ENCODE assay signal across 22 mouse cellular contexts in the genomic region with DNA sequence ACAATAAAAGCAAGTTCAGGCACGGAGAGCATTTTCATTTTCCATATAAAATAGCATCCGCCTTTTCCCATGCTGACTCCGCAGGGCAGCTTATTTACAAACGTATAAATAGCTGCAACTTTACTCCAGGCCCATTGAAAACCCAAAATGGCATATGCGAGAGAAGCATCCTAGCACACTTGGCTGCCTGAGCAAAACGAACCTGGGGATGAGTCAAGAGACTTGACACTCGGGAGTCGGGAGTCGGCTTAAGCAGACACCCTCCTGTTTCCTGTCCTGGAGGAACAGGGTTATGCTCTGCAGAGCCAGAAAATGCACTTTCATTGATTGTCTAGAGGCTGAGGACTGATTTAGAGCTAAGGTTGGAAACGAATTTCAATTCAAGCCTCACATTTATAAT. TPM values are rescaled to one million over a fixed set of nuclear protein-coding genes. Genes with fewer than 3 reads are reported as not detected.
DNase-seq lines count a peak whose midpoint lies in the region; ATAC-seq and TF ChIP-seq lines count a peak whose summit lies in the region.
"Had no signal": no experiment of that assay in that cellular context is flagged by ENCODE, and none has a peak within 500 bp of the region (broad histone marks: within the 10 kb centered on the region; RNA-seq: fewer than 3 reads in every experiment).

No protein-coding gene starts in this region.

- H3K4me3 ChIP-seq in midbrain, embryonic 14.5 days (replicated peaks; ENCODE audit: low read depth, low read length): no peak overlapping the region
- H3K4me3 ChIP-seq in midbrain, embryonic 10.5 days: no peak overlapping the region
- H3K4me3 ChIP-seq in limb, embryonic 14.5 days (replicated peaks; ENCODE audit: low read length): no peak overlapping the region
- H3K4me3 ChIP-seq in midbrain, postnatal 0 days (ENCODE audit: low read depth, low read length): no peak overlapping the region
- H3K4me3 ChIP-seq: embryonic facial prominence, embryonic 12.5 days; heart, embryonic 10.5 days; hindbrain, embryonic 10.5 days; midbrain, embryonic 12.5 days had no signal

- no peak overlapping the region for H3K9ac ChIP-seq in midbrain, embryonic 14.5 days (replicated peaks; ENCODE audit: low read length)
- H3K9ac ChIP-seq in limb, embryonic 14.5 days (ENCODE audit: low read depth, low read length, severe bottlenecking): no peak overlapping the region
- H3K9ac ChIP-seq in midbrain, postnatal 0 days (replicated peaks; ENCODE audit: low read length, poor library complexity, severe bottlenecking): no peak overlapping the region
- H3K9ac ChIP-seq: embryonic facial prominence, embryonic 12.5 days; midbrain, embryonic 12.5 days had no signal

- H3K36me3 ChIP-seq in midbrain, embryonic 14.5 days (ENCODE audit: control insufficient read depth, insufficient read depth, low read length): no peaks in the 10 kb centered on the region
- no peaks in the 10 kb centered on the region for H3K36me3 ChIP-seq in midbrain, embryonic 10.5 days
- H3K36me3 ChIP-seq in limb, embryonic 14.5 days (ENCODE audit: control insufficient read depth, insufficient read depth, low read length): no peaks in the 10 kb centered on the region
- no peaks in the 10 kb centered on the region for H3K36me3 ChIP-seq in midbrain, postnatal 0 days (ENCODE audit: insufficient read depth, low read length)
- H3K36me3 ChIP-seq: embryonic facial prominence, embryonic 12.5 days; heart, embryonic 10.5 days; hindbrain, embryonic 10.5 days; midbrain, embryonic 12.5 days had no signal

- no peak for TF ChIP-seq POLR2A in limb, embryonic 14.5 days (IDR thresholded peaks at IDR 0.05; ENCODE audit: borderline replicate concordance, extremely low read depth, insufficient read depth, insufficient read length)

- ATAC-seq in midbrain, embryonic 14.5 days (ENCODE audit: low FRiP score, low TSS enrichment): no peak
- no peak for ATAC-seq in limb, embryonic 14.5 days (ENCODE audit: low FRiP score, low read depth)
- ATAC-seq in midbrain, postnatal 0 days (ENCODE audit: low FRiP score): no peak
- ATAC-seq: hindbrain, postnatal 0 days; intestine, postnatal 0 days had no signal

- no peaks in the 10 kb centered on the region for H3K4me1 ChIP-seq in midbrain, embryonic 14.5 days (ENCODE audit: control insufficient read depth, insufficient read depth, low read length)
- peaks cover 4% of the 10 kb centered on the region; the same call in 1 of the 2 replicates for H3K4me1 ChIP-seq in midbrain, embryonic 10.5 days
- peaks cover 3% of the 10 kb centered on the region; the same call in 1 of the 2 replicates for H3K4me1 ChIP-seq in limb, embryonic 14.5 days (ENCODE audit: control insufficient read depth, insufficient read depth, low read length)
- no peaks in the 10 kb centered on the region for H3K4me1 ChIP-seq in midbrain, postnatal 0 days (ENCODE audit: insufficient read depth, low read length)
- H3K4me1 ChIP-seq: heart, embryonic 10.5 days; midbrain, embryonic 12.5 days had no signal

- DNase-seq in cerebellum, postnatal 25 days: peak; percentile 30 to 42
- DNase-seq in cerebellum, adult 8-10 months: no peak
- DNase-seq in midbrain, embryonic 14.5 days: peak; percentile 25
- DNase-seq in midbrain, embryonic 10.5 days (ENCODE audit: low spot score): no peak
- DNase-seq in limb, embryonic 14.5 days (ENCODE audit: low spot score): peak; percentile 6
- DNase-seq in midbrain, postnatal 0 days (ENCODE audit: low spot score): no peak
- DNase-seq in yolk sac, embryonic 10.5 days (ENCODE audit: low spot score): no peak
- DNase-seq in layer of hippocampus, postnatal 36 days: no peak
- DNase-seq: adrenal gland, adult 2 months; kidney, postnatal 36 days; right cerebral cortex, postnatal 14 days; spleen, adult 18-20 months had no signal

- H3K27me3 ChIP-seq in midbrain, embryonic 14.5 days (ENCODE audit: control insufficient read depth, insufficient read depth, low read length): no peaks in the 10 kb centered on the region
- H3K27me3 ChIP-seq in midbrain, embryonic 10.5 days (ENCODE audit: low read depth, poor library complexity, severe bottlenecking): no peaks in the 10 kb centered on the region
- H3K27me3 ChIP-seq in limb, embryonic 14.5 days (ENCODE audit: control insufficient read depth, insufficient read depth, low read length): no peaks in the 10 kb centered on the region
- no peaks in the 10 kb centered on the region for H3K27me3 ChIP-seq in midbrain, postnatal 0 days (ENCODE audit: insufficient read depth, low read length)
- H3K27me3 ChIP-seq: embryonic facial prominence, embryonic 12.5 days; midbrain, embryonic 12.5 days had no signal

- no peak overlapping the region for H3K27ac ChIP-seq in midbrain, embryonic 14.5 days (replicated peaks; ENCODE audit: low read depth, low read length)
- H3K27ac ChIP-seq in midbrain, embryonic 10.5 days (replicated peaks): no peak overlapping the region
- no peak overlapping the region for H3K27ac ChIP-seq in limb, embryonic 14.5 days (replicated peaks; ENCODE audit: low read depth, low read length)
- H3K27ac ChIP-seq in midbrain, postnatal 0 days (ENCODE audit: low read depth, low read length): no peak overlapping the region
- H3K27ac ChIP-seq: embryonic facial prominence, embryonic 12.5 days; heart, embryonic 10.5 days; hindbrain, embryonic 10.5 days; hindbrain, postnatal 0 days; midbrain, embryonic 12.5 days had no signal

- H3K4me2 ChIP-seq in midbrain, embryonic 14.5 days (ENCODE audit: low read length): no peak overlapping the region
- no peak overlapping the region; the same call in 1 of the 2 replicates for H3K4me2 ChIP-seq in limb, embryonic 14.5 days (replicated peaks; ENCODE audit: low read depth, low read length, severe bottlenecking)
- H3K4me2 ChIP-seq in midbrain, postnatal 0 days (ENCODE audit: low read depth, low read length, poor library complexity, severe bottlenecking): peak overlapping the region; percentile 22; the same call in 1 of the 2 replicates
- H3K4me2 ChIP-seq: embryonic facial prominence, embryonic 12.5 days; midbrain, embryonic 12.5 days had no signal

- WGBS in midbrain, embryonic 14.5 days: 46% methylated on average over 10 of the region's 10 CpGs
- WGBS in midbrain, embryonic 10.5 days: 62% methylated on average over 10 of the region's 10 CpGs
- WGBS in limb, embryonic 14.5 days: 44% methylated on average over 10 of the region's 10 CpGs
- 44% methylated on average over 10 of the region's 10 CpGs for WGBS in midbrain, postnatal 0 days

- no peak for TF ChIP-seq CTCF in midbrain, postnatal 0 days (IDR thresholded peaks at IDR 0.05)

- no peaks in the 10 kb centered on the region for H3K9me3 ChIP-seq in midbrain, embryonic 14.5 days (ENCODE audit: control insufficient read depth, low read length)
- H3K9me3 ChIP-seq in midbrain, embryonic 10.5 days (replicated peaks): no peaks in the 10 kb centered on the region
- no peaks in the 10 kb centered on the region for H3K9me3 ChIP-seq in limb, embryonic 14.5 days (ENCODE audit: control insufficient read depth, low read length)
- H3K9me3 ChIP-seq in midbrain, postnatal 0 days (ENCODE audit: low read length): no peaks in the 10 kb centered on the region
- H3K9me3 ChIP-seq: embryonic facial prominence, embryonic 12.5 days; heart, embryonic 10.5 days; hindbrain, embryonic 10.5 days; midbrain, embryonic 12.5 days had no signal

RNA-seq across cellular contexts. Expression of gene Col19a1, which starts 29.3 kb away (rescaled TPM):
- polyA plus RNA-seq in midbrain, embryonic 14.5 days (2014; fragmentation: Nextera tagmentation; extraction: Ambion mirVana): 1.00 and 1.2 TPM in 2 replicates
- polyA plus RNA-seq in midbrain, embryonic 10.5 days (2016; fragmentation: Nextera tagmentation; extraction: Ambion mirVana): 0.06 and 0.36 TPM in 2 replicates
- 0.98 and 1.1 TPM in 2 replicates for polyA plus RNA-seq in limb, embryonic 14.5 days (2012; rRNA removed)
- polyA plus RNA-seq in limb, embryonic 14.5 days (2014; fragmentation: Nextera tagmentation; extraction: Ambion mirVana): 4.2 and 5.1 TPM in 2 replicates
- total RNA-seq in midbrain, postnatal 0 days (2014; rRNA removed): 2.5 and 2.8 TPM in 2 replicates
- 1.9 and 2.4 TPM in 2 replicates for polyA plus RNA-seq in midbrain, postnatal 0 days (2015; fragmentation: Nextera tagmentation; extraction: Ambion mirVana)
- 10 to 100 TPM; 21.9 to 23.4 TPM for total RNA-seq in layer of hippocampus, postnatal 36 days (2021)
- total RNA-seq: liver, adult 2 months; MEL; neutrophil, adult 5-6 weeks had no signal
- polyA plus RNA-seq: adrenal gland, adult 2 months; kidney, embryonic 14.5 days; liver, adult 2 months had no signal

Comparison
In these comparisons a context has a peak if more than half of its experiments do, and no peak if none do; other contexts are left out.
1. DNase-seq: peak in cerebellum, postnatal 25 days (2 of 2), midbrain, embryonic 14.5 days (single experiment) and limb, embryonic 14.5 days (single experiment); none in cerebellum, adult 8-10 months (single experiment), midbrain, embryonic 10.5 days (single experiment), midbrain, postnatal 0 days (single experiment), yolk sac, embryonic 10.5 days (single experiment) and layer of hippocampus, postnatal 36 days (0 of 2).